Mouse (Mus musculus) CH12.LX (cell line): ENCODE results near the gene Gpr183.

Experiments used
- CHD2 ChIP-seq: IDR thresholded peaks from 2 replicates; pipeline ENCODE4 v1.6.1; 2011; ENCODE audit warnings: low read length, improper control_type of control experiment
- MAX ChIP-seq: IDR thresholded peaks from 2 replicates; pipeline ENCODE4 v1.6.1; 2011; ENCODE audit warnings: low read length, improper control_type of control experiment
- MEF2A ChIP-seq: IDR thresholded peaks from 2 replicates; pipeline ENCODE4 v1.6.1; 2014; ENCODE audit warnings: low read depth, mild to moderate bottlenecking, inconsistent platforms, low read length, improper control_type of control experiment, borderline replicate concordance
- POLR2A ChIP-seq: IDR thresholded peaks from 2 replicates; pipeline ENCODE4 v1.6.1; 2011; ENCODE audit warnings: low read depth, mild to moderate bottlenecking, improper control_type of control experiment, low read length
- SIN3A ChIP-seq: IDR thresholded peaks from 2 replicates; pipeline ENCODE4 v1.6.1; 2012; ENCODE audit warnings: low read length, improper control_type of control experiment, inconsistent platforms
- TCF12 ChIP-seq: IDR thresholded peaks from 2 replicates; pipeline ENCODE4 v1.6.1; 2014; ENCODE audit warnings: low read depth, mild to moderate bottlenecking, inconsistent platforms, low read length, improper control_type of control experiment
- UBTF ChIP-seq: IDR thresholded peaks from 2 replicates; pipeline ENCODE4 v1.6.1; 2012; ENCODE audit warnings: low read depth, mild to moderate bottlenecking, inconsistent platforms, low read length, improper control_type of control experiment, moderate library complexity

- TF ChIP-seq TCF12 (no peak), POLR2A (no peak), MAX (no peak), MEF2A (no peak), SIN3A (no peak), CHD2 (no peak), UBTF (no peak)
Measured at GRCm38 (mm10) chr14:121946728-121947127, 18.3 kb downstream of the Gpr183 start.
